Mouse (Mus musculus): ENCODE data around the gene 4930402H24Rik. TPM values are rescaled to one million over a fixed set of nuclear protein-coding genes. Genes with fewer than 3 reads are reported as not detected.

4930402H24Rik gene
- total RNA-seq (2014; rRNA removed) (131 and 188 TPM in 2 replicates), polyA plus RNA-seq (2015; fragmentation: Nextera tagmentation; extraction: Ambion mirVana) (57.2 and 57.6 TPM in 2 replicates)

DNA sequence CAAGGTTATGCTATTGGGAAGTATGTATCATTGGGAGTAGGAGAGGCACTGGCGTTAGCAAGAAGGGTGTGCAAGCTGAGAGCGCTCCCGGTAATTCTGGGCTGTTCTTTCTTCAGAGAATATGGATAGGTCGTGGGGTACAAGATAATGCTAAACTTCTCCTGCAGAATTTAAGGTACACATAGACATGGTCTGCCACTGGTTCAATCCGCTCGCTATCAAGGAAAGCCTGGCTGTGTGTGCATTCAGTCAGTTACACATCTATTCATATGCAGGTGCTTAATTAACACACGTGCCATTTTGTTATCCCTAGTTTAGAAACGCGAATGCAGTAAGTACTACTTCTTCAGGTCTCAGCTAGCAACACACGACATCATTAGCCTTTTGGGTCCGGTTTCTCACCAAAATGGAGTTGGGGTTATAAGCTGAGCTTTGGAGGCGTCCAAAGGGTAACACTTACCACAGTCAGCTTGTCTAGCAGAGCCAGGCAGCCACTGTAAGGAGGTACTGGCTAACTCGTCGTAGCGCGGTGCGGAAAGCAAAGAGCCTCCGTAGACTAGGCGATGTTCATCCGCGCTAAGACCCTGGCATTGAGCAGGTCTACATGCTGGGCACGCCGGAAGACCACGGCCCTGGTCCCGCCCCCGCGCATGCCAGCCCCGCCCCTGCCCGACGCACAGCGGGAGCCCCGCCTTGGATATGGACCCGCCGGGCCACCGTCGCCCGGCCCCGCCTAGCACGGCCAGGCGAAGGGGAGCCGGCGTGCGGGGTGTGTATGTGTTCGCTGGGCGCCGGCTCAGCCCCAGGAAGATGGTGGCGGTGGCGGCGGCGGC, at the start of gene 4930402H24Rik, which contains the start of gene Atrn:
Gene 4930402H24Rik, minus strand, starts transcription at position 656 of the 833 bp plus-strand sequence.
Gene Atrn, plus strand, starts transcription at position 745 of the 833 bp plus-strand sequence.
- Histone ChIP-seq H3K36me3 (ENCODE audit: insufficient read depth, low read length) (no peaks in the 10 kb centered on the region), H3K27me3 (ENCODE audit: insufficient read depth, low read length) (no peaks in the 10 kb centered on the region), H3K9me3 (ENCODE audit: low read length) (no peaks in the 10 kb centered on the region), H3K4me3 (ENCODE audit: low read length) (peak within 1 kb of the TSS; percentile 98), H3K9ac (replicated peaks; ENCODE audit: low read length) (peak within 1 kb of the TSS; percentile 95), H3K4me2 (ENCODE audit: low read depth, low read length) (peak within 1 kb of the TSS; percentile 64), H3K4me1 (ENCODE audit: insufficient read depth, low read length) (peaks cover 12% of the 10 kb centered on the region), H3K27ac (peak within 1 kb of the TSS; percentile 88)
- ATAC-seq (peak; percentile 99), DNase-seq (ENCODE audit: low spot score) (peak; percentile 97)
- no peak for TF ChIP-seq CTCF (IDR thresholded peaks at IDR 0.05; ENCODE audit: low read depth)
- WGBS = 3% methylated on average over 45 of the region's 50 CpGs

DNA sequence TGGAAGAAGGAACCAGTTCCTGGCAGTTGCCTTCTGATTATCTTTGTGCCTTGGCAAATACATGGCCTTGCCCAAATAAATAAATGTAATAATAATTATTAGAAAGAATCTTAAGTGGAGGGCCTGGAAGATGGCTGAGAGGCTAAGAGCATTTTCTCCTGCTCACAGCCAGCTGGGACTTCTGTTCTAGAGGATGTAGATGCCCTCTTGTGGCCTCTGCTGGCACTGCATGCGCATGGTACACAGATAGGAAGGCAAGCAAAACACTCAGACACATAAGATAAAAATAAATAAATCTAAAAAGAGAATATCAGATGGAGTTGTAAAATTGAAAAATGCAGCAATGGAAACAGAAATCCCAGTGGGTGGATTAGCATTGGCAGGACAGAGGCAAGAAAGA, 44.3 kb upstream of the 4930402H24Rik start:
- H3K4me2 ChIP-seq (ENCODE audit: low read depth, low read length) = no peak overlapping the region
- no peak overlapping the region for H3K4me3 ChIP-seq (ENCODE audit: low read length)
- H3K9ac ChIP-seq (replicated peaks; ENCODE audit: low read length) = no peak overlapping the region
- WGBS = 0% methylated on average over 1 of the region's 1 CpGs
- H3K36me3 ChIP-seq (ENCODE audit: insufficient read depth, low read length) = peaks cover 8% of the 10 kb centered on the region; the same call in 1 of the 2 replicates
- H3K4me1 ChIP-seq (ENCODE audit: insufficient read depth, low read length) = no peaks in the 10 kb centered on the region
- H3K9me3 ChIP-seq (ENCODE audit: low read length) = no peaks in the 10 kb centered on the region
- no peaks in the 10 kb centered on the region for H3K27me3 ChIP-seq (ENCODE audit: insufficient read depth, low read length)
- DNase-seq (ENCODE audit: low spot score) (peak; percentile 93), ATAC-seq (peak; percentile 80; the same call in 1 of the 2 replicates)
- no peak overlapping the region for H3K27ac ChIP-seq
- peak; percentile 92 for TF ChIP-seq CTCF (IDR thresholded peaks at IDR 0.05; ENCODE audit: low read depth)

DNA sequence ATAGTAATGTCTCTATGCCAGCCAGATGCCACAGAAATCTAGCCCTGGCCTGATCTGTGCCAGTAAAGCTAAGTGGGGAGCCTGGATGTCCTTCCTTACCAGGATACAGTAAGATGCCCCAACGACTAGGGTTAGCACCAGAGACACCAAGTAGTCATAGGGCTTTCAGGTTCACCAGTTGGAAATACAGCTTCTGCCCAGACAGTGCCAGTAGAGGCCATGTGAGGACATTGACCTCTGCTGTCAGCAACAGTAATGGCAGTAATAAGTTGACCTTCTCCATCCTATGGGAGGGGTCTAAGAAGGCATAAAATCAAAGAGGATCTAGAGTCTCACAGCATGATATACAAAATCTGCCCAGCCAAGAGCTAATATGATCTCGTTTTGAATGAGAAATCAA, 43.6 kb upstream of the 4930402H24Rik start:
- Histone ChIP-seq H3K9me3 (ENCODE audit: low read length) (no peaks in the 10 kb centered on the region), H3K27me3 (ENCODE audit: insufficient read depth, low read length) (no peaks in the 10 kb centered on the region), H3K27ac (no peak overlapping the region), H3K4me2 (ENCODE audit: low read depth, low read length) (no peak overlapping the region), H3K36me3 (ENCODE audit: insufficient read depth, low read length) (peaks cover 9% of the 10 kb centered on the region; the same call in 1 of the 2 replicates), H3K4me1 (ENCODE audit: insufficient read depth, low read length) (no peaks in the 10 kb centered on the region), H3K4me3 (ENCODE audit: low read length) (no peak overlapping the region), H3K9ac (replicated peaks; ENCODE audit: low read length) (no peak overlapping the region)
- TF ChIP-seq CTCF (IDR thresholded peaks at IDR 0.05; ENCODE audit: low read depth) = no peak
- WGBS = 70% methylated on average over 2 of the region's 2 CpGs
- DNase-seq (ENCODE audit: low spot score) (no peak), ATAC-seq (no peak)

DNA sequence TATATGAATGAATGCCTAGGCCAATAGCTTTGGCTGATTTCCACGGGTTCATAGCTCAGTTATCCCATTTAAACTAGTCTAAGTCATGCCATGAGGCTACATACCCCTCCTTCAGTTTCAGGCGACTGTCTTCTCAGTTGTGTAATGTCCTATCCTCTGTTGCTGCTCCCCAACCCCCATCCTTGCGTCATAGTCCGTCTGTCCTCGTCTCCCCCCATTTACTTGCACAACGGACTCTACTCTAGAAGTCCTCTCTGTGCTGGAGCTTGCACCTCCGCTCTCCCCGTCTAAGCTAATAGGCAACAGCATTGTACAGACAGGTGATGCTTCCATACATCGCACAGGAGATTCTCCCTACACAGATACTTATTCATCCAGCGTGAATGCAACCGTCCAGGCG, 26.7 kb upstream of the 4930402H24Rik start:
- Histone ChIP-seq H3K4me1 (ENCODE audit: insufficient read depth, low read length) (no peaks in the 10 kb centered on the region), H3K27me3 (ENCODE audit: insufficient read depth, low read length) (no peaks in the 10 kb centered on the region), H3K9me3 (ENCODE audit: low read length) (no peaks in the 10 kb centered on the region), H3K9ac (replicated peaks; ENCODE audit: low read length) (no peak overlapping the region), H3K36me3 (ENCODE audit: insufficient read depth, low read length) (no peaks in the 10 kb centered on the region), H3K27ac (no peak overlapping the region), H3K4me2 (ENCODE audit: low read depth, low read length) (no peak overlapping the region), H3K4me3 (ENCODE audit: low read length) (no peak overlapping the region)
- 89% methylated on average over 12 of the region's 12 CpGs for WGBS
- no peak for DNase-seq (ENCODE audit: low spot score)
- no peak for TF ChIP-seq CTCF (IDR thresholded peaks at IDR 0.05; ENCODE audit: low read depth)
- ATAC-seq = no peak

DNA sequence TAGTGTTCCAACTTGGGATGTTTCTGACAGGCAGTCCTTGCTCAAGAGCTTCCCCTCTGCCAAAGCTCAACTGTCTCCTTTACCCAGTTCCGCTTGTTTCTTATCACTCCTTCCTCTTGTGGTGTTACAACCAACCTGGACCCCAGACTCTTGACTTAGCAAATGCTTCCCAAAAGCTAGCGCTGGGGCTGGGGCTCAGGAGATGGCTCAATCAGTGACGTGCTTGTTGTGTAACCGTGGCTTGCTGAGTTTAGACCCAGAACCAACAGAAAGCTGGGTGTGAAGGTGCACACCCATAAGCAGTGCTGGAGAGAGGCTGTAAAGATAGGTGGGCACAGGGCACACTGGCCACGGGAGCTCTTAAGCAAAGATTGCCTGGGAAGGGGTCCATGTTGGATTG, 23.8 kb upstream of the 4930402H24Rik start:
- Histone ChIP-seq H3K4me2 (ENCODE audit: low read depth, low read length) (no peak overlapping the region), H3K4me1 (ENCODE audit: insufficient read depth, low read length) (no peaks in the 10 kb centered on the region), H3K27me3 (ENCODE audit: insufficient read depth, low read length) (no peaks in the 10 kb centered on the region), H3K9ac (replicated peaks; ENCODE audit: low read length) (no peak overlapping the region), H3K36me3 (ENCODE audit: insufficient read depth, low read length) (no peaks in the 10 kb centered on the region), H3K27ac (no peak overlapping the region), H3K4me3 (ENCODE audit: low read length) (no peak overlapping the region), H3K9me3 (ENCODE audit: low read length) (no peaks in the 10 kb centered on the region)
- ATAC-seq (no peak), DNase-seq (ENCODE audit: low spot score) (no peak)
- WGBS = 93% methylated on average over 5 of the region's 5 CpGs
- TF ChIP-seq CTCF (IDR thresholded peaks at IDR 0.05; ENCODE audit: low read depth) = no peak

DNA sequence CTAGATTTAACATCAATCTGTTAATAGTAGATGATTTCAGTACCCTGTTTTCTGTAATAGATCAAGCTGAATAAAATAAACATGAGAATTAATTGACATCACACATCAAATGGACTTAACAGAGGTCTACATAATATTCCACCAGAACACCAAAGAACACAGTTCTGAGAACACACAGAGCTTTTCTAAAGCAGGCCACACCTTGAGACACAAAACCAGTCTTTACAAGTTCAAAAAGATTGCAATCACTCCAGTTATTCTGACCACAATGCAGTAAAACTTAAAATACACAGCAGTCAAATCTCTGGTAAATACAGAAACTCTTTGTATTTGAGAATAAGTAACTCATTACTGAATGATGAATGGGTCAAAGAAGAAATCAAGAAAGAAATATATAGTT, 22.3 kb upstream of the 4930402H24Rik start:
- no peak for ATAC-seq
- Histone ChIP-seq H3K4me3 (ENCODE audit: low read length) (no peak overlapping the region), H3K9me3 (ENCODE audit: low read length) (no peaks in the 10 kb centered on the region), H3K4me1 (ENCODE audit: insufficient read depth, low read length) (no peaks in the 10 kb centered on the region), H3K36me3 (ENCODE audit: insufficient read depth, low read length) (no peaks in the 10 kb centered on the region), H3K9ac (replicated peaks; ENCODE audit: low read length) (no peak overlapping the region), H3K27ac (no peak overlapping the region), H3K4me2 (ENCODE audit: low read depth, low read length) (no peak overlapping the region), H3K27me3 (ENCODE audit: insufficient read depth, low read length) (no peaks in the 10 kb centered on the region)
- DNase-seq (ENCODE audit: low spot score) = no peak
- TF ChIP-seq CTCF (IDR thresholded peaks at IDR 0.05; ENCODE audit: low read depth) = no peak

DNA sequence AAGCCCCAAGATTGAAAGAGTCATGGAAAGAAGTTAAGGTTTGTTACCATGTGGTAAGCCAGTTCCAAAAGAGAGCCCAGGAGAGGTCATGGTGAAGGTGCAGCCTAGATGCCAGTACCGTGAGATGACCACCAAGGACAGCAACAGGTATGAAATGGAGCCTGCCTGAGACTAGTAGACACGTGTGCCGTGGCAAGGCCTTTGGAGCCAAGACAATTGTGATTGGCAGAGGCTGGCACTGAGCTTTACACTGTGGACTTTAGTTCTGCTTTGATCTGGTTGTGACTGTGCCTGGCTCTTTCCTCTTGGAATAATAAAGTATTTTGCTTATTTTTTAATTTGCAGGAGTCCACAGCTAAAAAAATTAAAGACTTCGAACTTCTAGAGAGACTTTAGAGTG, 21.8 kb upstream of the 4930402H24Rik start:
- DNase-seq (ENCODE audit: low spot score) (no peak), ATAC-seq (no peak)
- no peak overlapping the region for H3K9ac ChIP-seq (replicated peaks; ENCODE audit: low read length)
- H3K27me3 ChIP-seq (ENCODE audit: insufficient read depth, low read length) = no peaks in the 10 kb centered on the region
- H3K9me3 ChIP-seq (ENCODE audit: low read length) = no peaks in the 10 kb centered on the region
- H3K27ac ChIP-seq = no peak overlapping the region
- no peak for TF ChIP-seq CTCF (IDR thresholded peaks at IDR 0.05; ENCODE audit: low read depth)
- no peak overlapping the region for H3K4me3 ChIP-seq (ENCODE audit: low read length)
- no peaks in the 10 kb centered on the region for H3K4me1 ChIP-seq (ENCODE audit: insufficient read depth, low read length)
- WGBS = 87% methylated on average over 4 of the region's 4 CpGs
- H3K4me2 ChIP-seq (ENCODE audit: low read depth, low read length) = no peak overlapping the region
- no peaks in the 10 kb centered on the region for H3K36me3 ChIP-seq (ENCODE audit: insufficient read depth, low read length)

Data from hindbrain, postnatal 0 days (tissue).